Mouse (Mus musculus): ENCODE results near the gene B3gnt2. TPM values are rescaled to one million over a fixed set of nuclear protein-coding genes. Genes with fewer than 3 reads are reported as not detected.

The B3gnt2 gene
- total RNA-seq, 2 experiments from 2014 or later: 13.8 to 16.0 TPM

- no peak for TF ChIP-seq CTCF (IDR thresholded peaks at IDR 0.05)
- DNase-seq (ENCODE audit: extremely low spot score in 1 of 2, low spot score in 2 of 2): no peak
- Histone ChIP-seq H3K4me3 (no peak overlapping the region), H3K27ac (no peak overlapping the region)
- intact Hi-C loops (cut with DNase I): no loop called here
Measured at GRCm38 (mm10) chr11:22885350-22885749, 24.6 kb upstream of the B3gnt2 start.

DNA sequence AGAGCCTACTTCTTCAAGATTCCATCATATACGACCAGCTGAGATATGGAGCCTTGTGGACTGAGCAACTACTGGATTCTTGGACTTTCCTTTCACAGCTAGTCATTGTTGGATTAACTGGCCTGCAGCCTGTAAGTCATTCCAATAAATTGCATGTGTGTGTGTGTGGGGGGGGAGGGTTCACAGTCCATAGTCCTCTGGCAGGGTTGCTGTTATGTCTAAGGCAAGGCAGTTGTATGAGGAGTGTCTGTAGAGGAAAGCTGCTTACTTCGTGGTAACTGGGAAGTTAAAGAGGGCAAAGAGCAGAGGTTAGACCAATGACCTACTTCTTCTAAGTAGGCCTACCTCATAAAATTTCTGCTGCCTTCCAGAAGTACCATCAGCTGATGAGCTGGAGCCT lies 22.9 kb upstream of the B3gnt2 start:
- H3K4me3 ChIP-seq: no peak overlapping the region
- no peak for TF ChIP-seq CTCF (IDR thresholded peaks at IDR 0.05)
- no peak for DNase-seq (ENCODE audit: extremely low spot score in 1 of 2, low spot score in 2 of 2)
- intact Hi-C loops (cut with DNase I): no loop called here
- H3K27ac ChIP-seq: no peak overlapping the region

- no peak overlapping the region for H3K4me3 ChIP-seq
- H3K27ac ChIP-seq: no peak overlapping the region
- TF ChIP-seq CTCF (IDR thresholded peaks at IDR 0.05): no peak
- intact Hi-C loops (cut with DNase I): no loop called here
- no peak for DNase-seq (ENCODE audit: extremely low spot score in 1 of 2, low spot score in 2 of 2)
Measured at GRCm38 (mm10) chr11:22882926-22883325, 22.2 kb upstream of the B3gnt2 start.

DNA sequence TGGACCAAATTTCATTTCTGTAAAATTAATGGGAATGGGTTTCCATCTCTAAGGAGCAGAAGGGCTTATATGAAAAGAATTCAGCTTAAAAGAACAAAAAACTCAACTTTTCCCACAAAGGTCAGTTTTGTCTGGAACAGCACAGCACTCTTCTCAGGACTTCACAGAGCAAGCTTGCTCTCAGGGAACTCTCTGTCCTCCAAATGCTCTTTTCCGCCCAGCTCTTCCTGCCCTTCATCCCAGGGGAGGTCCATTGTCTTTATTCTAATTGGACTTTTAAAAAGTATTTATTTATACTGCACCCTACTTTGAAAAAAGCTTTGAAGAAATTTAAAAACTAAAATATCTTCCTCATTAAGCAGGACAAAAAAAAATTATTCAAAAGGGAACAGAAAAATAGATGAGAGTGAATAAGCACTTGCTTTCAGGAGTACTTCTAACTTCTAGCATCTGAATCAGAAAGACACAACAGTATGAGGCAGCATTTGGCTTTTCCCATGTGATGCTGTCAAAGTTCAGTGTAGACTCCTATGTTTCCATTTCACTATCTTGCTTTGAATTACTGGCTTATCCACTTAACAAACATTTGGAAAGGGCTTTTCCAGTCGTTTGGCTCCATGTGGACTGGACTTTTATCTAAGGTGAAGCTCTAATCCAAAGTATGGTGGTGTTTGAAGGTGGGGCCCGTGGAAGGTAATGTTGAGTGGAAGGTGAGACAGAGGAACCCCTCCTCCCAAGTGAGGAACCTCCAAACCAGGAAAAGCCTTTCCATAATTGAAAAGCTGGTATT lies 19.8 kb upstream of the B3gnt2 start:
- intact Hi-C loops (cut with DNase I): no loop called here
- no peak for DNase-seq (ENCODE audit: extremely low spot score in 1 of 2, low spot score in 2 of 2)
- Histone ChIP-seq H3K27ac (peak overlapping the region; percentile 40; the same call in 1 of the 2 replicates), H3K4me3 (no peak overlapping the region)
- no peak for TF ChIP-seq CTCF (IDR thresholded peaks at IDR 0.05)

- no peak for DNase-seq (ENCODE audit: extremely low spot score in 1 of 2, low spot score in 2 of 2)
- Histone ChIP-seq H3K27ac (no peak overlapping the region), H3K4me3 (no peak overlapping the region)
- no peak for TF ChIP-seq CTCF (IDR thresholded peaks at IDR 0.05)
- intact Hi-C loops (cut with DNase I): no loop called here
Measured at GRCm38 (mm10) chr11:22879645-22880044, 18.9 kb upstream of the B3gnt2 start.

DNA sequence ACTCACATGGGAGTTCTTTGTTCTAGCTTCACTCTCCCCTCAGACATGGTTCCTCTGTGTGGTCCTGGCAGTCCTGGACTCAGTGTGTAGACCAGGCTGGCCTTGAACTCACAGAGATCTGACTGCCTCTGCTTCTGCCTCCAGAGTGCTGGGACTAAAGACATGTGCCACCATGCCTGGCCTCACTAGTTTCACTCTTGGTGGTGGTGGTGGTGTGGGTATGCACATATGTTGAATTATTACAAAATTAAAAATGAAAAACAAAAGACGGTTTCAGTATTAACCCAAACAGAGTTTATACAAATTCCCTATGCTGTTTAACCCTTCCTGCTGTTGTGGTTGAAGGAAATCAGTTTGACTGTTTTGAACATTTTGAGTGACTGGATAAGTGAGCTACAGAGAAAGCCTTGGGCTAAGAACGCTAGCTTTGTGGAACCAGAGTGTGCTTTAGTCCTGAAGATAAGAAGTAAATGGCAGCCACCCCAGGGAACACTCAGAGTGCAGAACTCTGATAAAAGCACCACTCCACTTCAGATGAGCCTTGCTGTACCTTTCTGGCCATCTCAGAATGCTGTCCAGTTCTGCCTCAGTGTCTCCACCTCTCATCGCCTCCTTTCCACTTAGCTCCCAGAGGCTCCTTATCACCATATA lies 16.0 kb upstream of the B3gnt2 start:
- H3K27ac ChIP-seq: no peak overlapping the region
- TF ChIP-seq CTCF (IDR thresholded peaks at IDR 0.05): no peak
- DNase-seq (ENCODE audit: extremely low spot score in 1 of 2, low spot score in 2 of 2): no peak
- intact Hi-C loops (cut with DNase I): no loop called here
- no peak overlapping the region for H3K4me3 ChIP-seq

DNA sequence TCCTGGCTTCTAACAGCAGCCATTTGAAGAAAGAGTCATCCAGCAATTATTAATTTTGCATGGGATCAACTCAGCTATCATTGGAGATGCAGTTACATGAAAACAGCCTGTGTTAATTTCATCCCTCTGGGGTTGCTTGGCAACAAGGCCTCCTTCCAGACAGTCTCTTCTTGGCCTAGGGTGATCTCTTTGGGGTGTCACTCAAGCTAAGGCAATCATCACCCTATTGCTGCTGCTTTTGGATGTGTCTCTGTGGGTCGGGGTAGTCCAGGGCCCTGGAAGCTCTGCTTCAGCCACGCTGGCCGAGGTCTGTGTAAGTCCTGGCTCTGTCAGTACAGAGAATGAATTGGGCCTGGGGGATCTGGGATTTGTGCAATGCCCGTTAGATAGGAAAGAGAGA lies 14.5 kb upstream of the B3gnt2 start:
- H3K27ac ChIP-seq: peak overlapping the region; percentile 0; the same call in 1 of the 2 replicates
- intact Hi-C loops (cut with DNase I): no loop called here
- no peak for DNase-seq (ENCODE audit: extremely low spot score in 1 of 2, low spot score in 2 of 2)

DNA sequence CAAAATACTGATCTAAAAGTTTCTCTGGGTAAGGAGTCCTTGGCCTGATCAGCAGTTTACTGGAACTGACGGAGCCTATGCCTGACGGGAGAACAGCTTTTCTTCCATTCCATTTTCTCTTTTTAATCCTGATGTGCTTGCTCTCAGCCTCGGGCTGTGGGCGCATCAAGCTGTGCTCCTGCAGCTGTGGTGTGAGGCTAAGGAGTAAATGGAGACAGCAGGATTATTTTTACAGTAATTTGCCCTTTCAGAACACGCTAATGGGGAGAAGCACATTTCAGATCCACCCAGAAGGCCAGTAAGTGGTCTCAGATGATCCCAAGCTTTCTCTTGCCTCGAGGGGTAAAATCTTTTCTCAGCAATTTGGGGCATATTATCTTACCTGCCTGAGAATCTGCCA lies 14.0 kb upstream of the B3gnt2 start:
- TF ChIP-seq CTCF (IDR thresholded peaks at IDR 0.05): no peak
- intact Hi-C loops (cut with DNase I): no loop called here
- no peak overlapping the region for H3K4me3 ChIP-seq
- no peak for DNase-seq (ENCODE audit: extremely low spot score in 1 of 2, low spot score in 2 of 2)
- 0 out of 2 replicates have a peak overlapping the region, but pooled peaks have one; percentile 0 for H3K27ac ChIP-seq

More for the DNA sequence above, 14.5 kb upstream of the B3gnt2 start:
- no peak overlapping the region for H3K4me3 ChIP-seq
- no peak for TF ChIP-seq CTCF (IDR thresholded peaks at IDR 0.05)

GRCm38 (mm10) chr11:22873383-22873782 lies 12.6 kb upstream of the B3gnt2 start:
- no peak overlapping the region for H3K27ac ChIP-seq
- TF ChIP-seq CTCF (IDR thresholded peaks at IDR 0.05): no peak
- intact Hi-C loops (cut with DNase I): no loop called here
- no peak for DNase-seq (ENCODE audit: extremely low spot score in 1 of 2, low spot score in 2 of 2)
- H3K4me3 ChIP-seq: no peak overlapping the region

- intact Hi-C loops (cut with DNase I): no loop called here
- DNase-seq (ENCODE audit: extremely low spot score in 1 of 2, low spot score in 2 of 2): no peak
Measured at GRCm38 (mm10) chr11:22872307-22872680, 11.5 kb upstream of the B3gnt2 start.

DNA sequence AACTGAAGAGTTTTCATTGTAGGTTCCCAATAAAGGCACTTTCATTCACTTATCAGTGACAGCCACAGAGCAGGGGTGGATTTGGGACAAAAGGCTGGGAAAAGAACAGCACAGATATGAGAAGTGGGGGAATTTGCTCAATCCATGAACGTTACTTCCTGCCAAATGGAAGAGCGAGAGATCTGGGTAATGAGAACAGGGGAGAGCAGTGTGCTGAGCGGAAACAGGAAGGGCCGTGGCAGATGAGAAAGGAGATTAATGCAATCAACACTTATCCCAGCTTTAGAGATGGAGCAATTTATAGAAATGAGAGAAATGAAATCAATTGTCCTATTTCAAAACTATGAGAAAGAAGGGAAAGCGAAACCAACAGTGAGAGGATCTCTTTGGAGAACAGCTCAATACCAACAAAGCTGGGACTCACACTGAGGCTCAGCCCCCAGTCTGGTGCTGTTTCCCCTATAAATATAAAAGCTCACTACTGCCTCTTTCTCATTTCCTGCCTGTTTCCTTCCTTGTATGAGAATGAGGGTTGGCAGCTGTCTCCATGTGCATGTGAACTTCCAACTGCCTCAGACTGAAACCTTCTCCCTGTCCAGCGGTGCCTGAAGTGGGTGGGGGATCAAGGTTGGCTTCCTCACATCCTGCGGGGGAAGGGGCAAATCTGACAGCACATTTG lies 11.0 kb upstream of the B3gnt2 start:
- intact Hi-C loops (cut with DNase I): no loop called here
- Histone ChIP-seq H3K4me3 (no peak overlapping the region), H3K27ac (peak overlapping the region; percentile 12; the same call in 1 of the 2 replicates)
- no peak for DNase-seq (ENCODE audit: extremely low spot score in 1 of 2, low spot score in 2 of 2)
- TF ChIP-seq CTCF (IDR thresholded peaks at IDR 0.05): no peak

More at GRCm38 (mm10) chr11:22872307-22872680, 11.5 kb upstream of the B3gnt2 start:
- no peak for TF ChIP-seq CTCF (IDR thresholded peaks at IDR 0.05)
- no peak overlapping the region for H3K27ac ChIP-seq
- no peak overlapping the region for H3K4me3 ChIP-seq

DNA sequence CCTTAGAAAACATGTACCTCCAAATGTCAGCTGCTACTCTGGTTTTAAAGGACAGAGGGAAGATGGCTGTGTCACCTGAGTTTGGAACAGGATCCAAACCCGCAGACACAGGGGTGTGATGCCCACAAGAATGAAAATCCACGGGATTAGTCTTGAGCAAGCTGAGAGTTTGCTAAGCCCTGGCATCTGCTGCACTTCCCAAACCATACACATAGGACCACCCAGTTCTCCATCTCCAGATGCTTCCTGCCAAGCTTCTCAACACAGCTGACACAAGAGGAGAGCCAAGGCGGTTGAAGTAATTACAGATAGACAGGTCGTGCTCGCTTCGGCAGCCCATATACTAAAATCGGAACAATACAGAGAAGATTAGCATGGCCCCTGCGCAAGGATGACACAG lies 7.8 kb upstream of the B3gnt2 start:
- no peak for DNase-seq (ENCODE audit: extremely low spot score in 1 of 2, low spot score in 2 of 2)
- no peak overlapping the region for H3K27ac ChIP-seq
- TF ChIP-seq CTCF (IDR thresholded peaks at IDR 0.05): no peak
- intact Hi-C loops (cut with DNase I): no loop called here
- H3K4me3 ChIP-seq: no peak overlapping the region
